Mouse (Mus musculus): ENCODE data around the gene Rgl3. TPM values are rescaled to one million over a fixed set of nuclear protein-coding genes. Genes with fewer than 3 reads are reported as not detected.

Rgl3 gene
- polyA plus RNA-seq, 1 experiment from 2014 or later, result 1.4 TPM

GRCm38 (mm10) chr9:21977972-21978371, 11.3 kb downstream of the Rgl3 start:
- Histone ChIP-seq H3K27me3 (no peaks in the 10 kb centered on the region), H3K4me3 (replicated peaks) (no peak overlapping the region), H3K9me3 (no peaks in the 10 kb centered on the region), H3K27ac (no peak overlapping the region), H3K4me1 (replicated peaks) (no peaks in the 10 kb centered on the region), H3K9ac (replicated peaks) (no peak overlapping the region), H3K4me2 (replicated peaks) (no peak overlapping the region), H3K36me3 (no peaks in the 10 kb centered on the region)
- WGBS, result 18% methylated on average over 2 of the region's 2 CpGs
- no peak for ATAC-seq

GRCm38 (mm10) chr9:21977331-21977730, 11.9 kb downstream of the Rgl3 start:
- Histone ChIP-seq H3K27me3 (no peaks in the 10 kb centered on the region), H3K27ac (no peak overlapping the region), H3K36me3 (no peaks in the 10 kb centered on the region), H3K9me3 (no peaks in the 10 kb centered on the region), H3K4me1 (replicated peaks) (no peaks in the 10 kb centered on the region), H3K4me2 (replicated peaks) (no peak overlapping the region), H3K9ac (replicated peaks) (no peak overlapping the region), H3K4me3 (replicated peaks) (no peak overlapping the region)
- no peak for ATAC-seq
- 89% methylated on average over 5 of the region's 5 CpGs for WGBS

GRCm38 (mm10) chr9:21976626-21977175, 12.5 kb downstream of the Rgl3 start:
- no peak for ATAC-seq
- Histone ChIP-seq H3K27ac (no peak overlapping the region), H3K27me3 (no peaks in the 10 kb centered on the region), H3K4me3 (replicated peaks) (no peak overlapping the region), H3K9me3 (no peaks in the 10 kb centered on the region), H3K4me1 (replicated peaks) (no peaks in the 10 kb centered on the region), H3K36me3 (no peaks in the 10 kb centered on the region), H3K4me2 (replicated peaks) (no peak overlapping the region), H3K9ac (replicated peaks) (no peak overlapping the region)
- 90% methylated on average over 10 of the region's 10 CpGs for WGBS

GRCm38 (mm10) chr9:21969304-21969703, 19.9 kb downstream of the Rgl3 start:
- 93% methylated on average over 4 of the region's 4 CpGs for WGBS
- Histone ChIP-seq H3K4me1 (replicated peaks) (no peaks in the 10 kb centered on the region), H3K9ac (replicated peaks) (no peak overlapping the region), H3K27me3 (0 out of 2 replicates have a peak, but pooled peaks cover under 1% of the 10 kb centered on the region), H3K36me3 (no peaks in the 10 kb centered on the region), H3K4me3 (replicated peaks) (no peak overlapping the region), H3K27ac (no peak overlapping the region), H3K4me2 (replicated peaks) (no peak overlapping the region), H3K9me3 (no peaks in the 10 kb centered on the region)
- no peak for ATAC-seq

- WGBS, result 82% methylated on average over 6 of the region's 6 CpGs
- Histone ChIP-seq H3K4me1 (replicated peaks) (no peaks in the 10 kb centered on the region), H3K4me3 (replicated peaks) (no peak overlapping the region), H3K4me2 (replicated peaks) (no peak overlapping the region), H3K27ac (no peak overlapping the region), H3K9ac (replicated peaks) (no peak overlapping the region), H3K36me3 (no peaks in the 10 kb centered on the region), H3K9me3 (no peaks in the 10 kb centered on the region), H3K27me3 (peaks cover 4% of the 10 kb centered on the region; the same call in 1 of the 2 replicates)
- no peak for ATAC-seq
These were observed 20.4 kb downstream of the Rgl3 start for GRCm38 (mm10) chr9:21968883-21969282.

GRCm38 (mm10) chr9:21963417-21963816, 25.8 kb downstream of the Rgl3 start, which contains the start of gene Epor:
Gene Epor, minus strand, starts transcription at chr9:21963506.
- Histone ChIP-seq H3K4me2 (replicated peaks) (peak within 1 kb of the TSS; percentile 60), H3K4me1 (replicated peaks) (peaks cover 24% of the 10 kb centered on the region), H3K9ac (replicated peaks) (peak within 1 kb of the TSS; percentile 33; the same call in 1 of the 2 replicates), H3K27ac (no peak within 1 kb of the TSS), H3K9me3 (no peaks in the 10 kb centered on the region), H3K27me3 (peaks cover 55% of the 10 kb centered on the region), H3K36me3 (0 out of 2 replicates have a peak, but pooled peaks cover under 1% of the 10 kb centered on the region), H3K4me3 (replicated peaks) (peak within 1 kb of the TSS; percentile 39)
- ATAC-seq, result no peak
- 12% methylated on average over 8 of the region's 8 CpGs for WGBS

- WGBS, result 4% methylated on average over 34 of the region's 34 CpGs
- ATAC-seq, result peak; percentile 76
- peak overlapping the region; percentile 33; the same call in 1 of the 2 replicates for H3K9ac ChIP-seq (replicated peaks)
These were observed 26.7 kb downstream of the Rgl3 start for GRCm38 (mm10) chr9:21962416-21963059.

GRCm38 (mm10) chr9:21962010-21962409, 27.2 kb downstream of the Rgl3 start:
- Histone ChIP-seq H3K9ac (replicated peaks) (peak overlapping the region; percentile 33), H3K4me1 (replicated peaks) (peaks cover 24% of the 10 kb centered on the region), H3K36me3 (0 out of 2 replicates have a peak, but pooled peaks cover 4% of the 10 kb centered on the region), H3K9me3 (no peaks in the 10 kb centered on the region), H3K27me3 (peaks cover 55% of the 10 kb centered on the region), H3K27ac (no peak overlapping the region), H3K4me3 (replicated peaks) (peak overlapping the region; percentile 39), H3K4me2 (replicated peaks) (peak overlapping the region; percentile 60)
- ATAC-seq, result peak; percentile 53
- WGBS, result 1% methylated on average over 15 of the region's 15 CpGs

More at GRCm38 (mm10) chr9:21962416-21963059, 26.7 kb downstream of the Rgl3 start:
- peak overlapping the region; percentile 60 for H3K4me2 ChIP-seq (replicated peaks)
- peaks cover 24% of the 10 kb centered on the region for H3K4me1 ChIP-seq (replicated peaks)
- peaks cover 55% of the 10 kb centered on the region for H3K27me3 ChIP-seq
- H3K4me3 ChIP-seq (replicated peaks), result peak overlapping the region; percentile 39
- H3K9me3 ChIP-seq, result no peaks in the 10 kb centered on the region
- H3K27ac ChIP-seq, result no peak overlapping the region
- 0 out of 2 replicates have a peak, but pooled peaks cover 4% of the 10 kb centered on the region for H3K36me3 ChIP-seq

GRCm38 (mm10) chr9:21961366-21961980, 27.8 kb downstream of the Rgl3 start:
- ATAC-seq, result no peak
- 1% methylated on average over 35 of the region's 35 CpGs for WGBS
- peak overlapping the region; percentile 39 for H3K4me3 ChIP-seq (replicated peaks)
- H3K27ac ChIP-seq, result no peak overlapping the region
- H3K4me1 ChIP-seq (replicated peaks), result peaks cover 27% of the 10 kb centered on the region
- H3K27me3 ChIP-seq, result peaks cover 55% of the 10 kb centered on the region
- no peak overlapping the region for H3K9ac ChIP-seq (replicated peaks)
- peak overlapping the region; percentile 60 for H3K4me2 ChIP-seq (replicated peaks)
- H3K9me3 ChIP-seq, result no peaks in the 10 kb centered on the region
- 0 out of 2 replicates have a peak, but pooled peaks cover 4% of the 10 kb centered on the region for H3K36me3 ChIP-seq

- H3K4me1 ChIP-seq (replicated peaks), result peaks cover 31% of the 10 kb centered on the region
- peaks cover 55% of the 10 kb centered on the region for H3K27me3 ChIP-seq
- 11% methylated on average over 26 of the region's 26 CpGs for WGBS
- H3K27ac ChIP-seq, result no peak overlapping the region
- 0 out of 2 replicates have a peak overlapping the region, but pooled peaks have one; percentile 5 for H3K4me2 ChIP-seq (replicated peaks)
- 0 out of 2 replicates have a peak, but pooled peaks cover 4% of the 10 kb centered on the region for H3K36me3 ChIP-seq
- H3K4me3 ChIP-seq (replicated peaks), result 0 out of 2 replicates have a peak overlapping the region, but pooled peaks have one; percentile 14
- no peak for ATAC-seq
- H3K9ac ChIP-seq (replicated peaks), result 0 out of 2 replicates have a peak overlapping the region, but pooled peaks have one; percentile 14
- H3K9me3 ChIP-seq, result no peaks in the 10 kb centered on the region
These were observed 28.6 kb downstream of the Rgl3 start for GRCm38 (mm10) chr9:21960558-21961208.

GRCm38 (mm10) chr9:21960135-21960534, 29.1 kb downstream of the Rgl3 start:
- H3K36me3 ChIP-seq, result 0 out of 2 replicates have a peak, but pooled peaks cover 4% of the 10 kb centered on the region
- H3K4me1 ChIP-seq (replicated peaks), result peaks cover 32% of the 10 kb centered on the region
- peaks cover 55% of the 10 kb centered on the region for H3K27me3 ChIP-seq
- no peak for ATAC-seq
- 64% methylated on average over 9 of the region's 9 CpGs for WGBS
- H3K9ac ChIP-seq (replicated peaks), result 0 out of 2 replicates have a peak overlapping the region, but pooled peaks have one; percentile 14
- H3K4me2 ChIP-seq (replicated peaks), result no peak overlapping the region
- no peaks in the 10 kb centered on the region for H3K9me3 ChIP-seq
- H3K27ac ChIP-seq, result no peak overlapping the region
- H3K4me3 ChIP-seq (replicated peaks), result no peak overlapping the region
